Mouse (Mus musculus): ENCODE measurements around the gene Gm10570.

Gene Gm10570

DNA sequence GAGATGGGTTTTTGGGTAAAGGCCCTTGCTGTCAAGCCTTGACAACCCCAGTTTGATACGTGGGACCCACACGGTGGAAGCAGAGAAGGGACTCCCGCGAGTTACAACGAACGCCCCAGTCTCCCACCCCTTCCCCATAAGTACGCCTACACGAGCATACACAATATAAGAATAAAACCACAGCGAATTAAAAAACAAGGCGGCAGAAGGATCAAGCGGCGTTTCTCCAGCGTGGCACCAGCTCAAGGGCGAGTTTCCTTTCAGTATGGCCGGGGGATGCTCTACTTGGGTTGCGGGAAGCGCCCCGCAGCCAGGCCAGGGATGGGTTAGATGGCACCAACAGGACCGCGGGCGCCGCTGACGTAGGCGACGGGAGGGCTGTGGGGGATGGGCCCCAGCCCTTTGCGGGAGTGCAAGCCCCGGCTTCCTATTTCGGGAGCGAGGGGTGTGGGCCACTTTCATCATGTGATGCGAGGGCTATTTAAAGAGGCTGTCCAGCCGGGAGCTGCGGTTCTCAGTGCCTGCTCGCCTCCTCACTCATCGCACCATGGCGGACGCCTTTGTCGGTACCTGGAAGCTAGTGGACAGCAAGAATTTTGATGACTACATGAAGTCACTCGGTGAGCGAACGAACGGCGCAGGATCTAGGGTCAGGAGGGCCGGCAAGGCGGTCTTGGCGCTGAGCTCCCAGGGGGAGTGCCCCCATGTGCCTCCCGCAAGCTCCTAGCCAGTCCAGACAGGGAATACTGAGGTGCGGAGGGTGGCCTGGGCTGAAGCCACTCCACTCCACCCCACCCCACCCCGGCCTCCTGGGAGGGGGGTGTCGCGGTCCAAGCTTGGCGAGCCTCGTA lies at the start of gene Gm10570, which contains the start of gene Fabp3:
Gm10570 (minus strand) TSS at position 444 of the 851 bp plus-strand sequence.
Fabp3 (plus strand) TSS at position 365 of the 851 bp plus-strand sequence.
- peak; percentile 58 for ATAC-seq (ENCODE audit: low TSS enrichment)

GRCm38 (mm10) chr4:130357946-130358345 lies 49.5 kb upstream of the Gm10570 start:
- no peak for ATAC-seq (ENCODE audit: low TSS enrichment)

GRCm38 (mm10) chr4:130352588-130352987 lies 44.1 kb upstream of the Gm10570 start:
- ATAC-seq (ENCODE audit: low TSS enrichment), result no peak

DNA sequence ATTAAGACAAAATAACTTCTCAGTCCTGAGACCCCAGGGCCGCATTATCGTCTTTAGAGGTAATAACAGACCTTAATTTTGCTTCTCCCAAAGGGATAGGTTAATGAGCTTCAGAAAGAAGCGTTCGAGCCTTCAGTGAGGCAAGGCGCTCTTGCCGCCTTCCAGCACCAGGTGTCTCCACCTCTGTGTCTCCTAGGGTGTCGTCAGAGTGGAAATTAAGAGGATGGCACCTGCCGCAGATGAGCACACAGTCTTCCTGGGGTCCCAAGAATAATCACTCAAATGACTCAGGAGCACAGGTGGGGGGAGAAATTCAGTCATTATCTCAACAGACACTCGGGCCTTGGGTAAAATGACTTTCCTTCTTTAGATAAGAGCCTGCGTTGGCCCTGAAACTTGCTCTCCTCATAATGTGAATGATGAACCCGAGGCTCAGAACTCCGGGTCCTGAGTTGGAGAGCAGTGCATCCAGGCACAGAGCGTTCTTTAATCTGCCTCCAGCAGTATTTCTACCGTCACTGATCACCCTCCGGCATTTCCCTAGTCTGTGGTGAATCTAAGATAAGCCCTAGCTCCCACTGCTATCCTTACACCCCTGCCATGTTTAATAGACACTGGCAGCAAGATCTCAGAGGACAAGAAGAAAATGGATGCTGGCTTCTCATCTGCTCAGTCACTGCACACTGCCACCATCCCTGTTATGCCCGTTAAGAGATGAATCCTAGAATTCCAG lies 42.4 kb upstream of the Gm10570 start:
- ATAC-seq (ENCODE audit: low TSS enrichment), result no peak

- ATAC-seq (ENCODE audit: low TSS enrichment), result no peak
Observed at GRCm38 (mm10) chr4:130349666-130350065, 41.2 kb upstream of the Gm10570 start.

DNA sequence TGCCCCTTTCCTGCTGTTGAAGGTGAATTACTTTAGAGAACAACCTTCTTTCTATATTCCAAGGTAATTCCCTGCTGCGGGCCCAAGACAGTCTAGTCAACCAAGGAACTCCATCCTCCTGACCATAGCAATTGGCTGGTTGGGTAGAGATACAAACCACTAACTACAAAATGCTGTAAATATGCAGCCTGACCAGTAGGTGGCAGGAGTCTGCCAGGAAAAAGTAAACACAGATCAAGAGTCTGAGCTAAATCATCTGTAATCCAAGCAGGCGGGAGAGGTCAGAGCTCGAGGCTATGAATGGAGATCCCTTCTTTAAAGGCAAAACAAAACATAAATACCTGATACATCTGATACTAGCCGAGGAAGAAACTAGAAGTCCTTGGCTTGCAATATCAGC lies 33.2 kb upstream of the Gm10570 start:
- ATAC-seq (ENCODE audit: low TSS enrichment), result peak; percentile 64; the same call in 1 of the 2 replicates

- ATAC-seq (ENCODE audit: low TSS enrichment), result no peak
Observed at GRCm38 (mm10) chr4:130335867-130336266, 27.4 kb upstream of the Gm10570 start.

DNA sequence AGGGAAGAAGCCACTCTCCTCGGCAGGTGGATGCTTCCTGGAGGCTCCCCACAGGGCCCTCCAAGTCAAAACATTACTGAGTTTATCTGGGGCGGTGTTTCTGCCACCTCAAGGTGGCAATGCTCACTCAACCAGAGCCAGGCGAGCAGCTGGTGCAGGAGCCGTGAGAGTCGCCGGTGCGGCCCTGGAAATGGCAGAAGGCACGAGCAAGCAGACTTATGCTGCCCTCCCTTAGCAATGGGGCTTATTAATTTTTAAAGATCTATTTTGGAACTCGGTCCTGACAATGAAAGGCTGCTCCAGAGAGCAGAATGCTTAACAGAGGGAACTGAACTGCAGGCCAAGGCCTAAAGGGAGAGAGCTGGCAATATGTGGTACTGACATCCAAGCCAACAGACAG lies 18.9 kb upstream of the Gm10570 start:
- ATAC-seq (ENCODE audit: low TSS enrichment), result no peak

GRCm38 (mm10) chr4:130325446-130325845 lies 17.0 kb upstream of the Gm10570 start:
- ATAC-seq (ENCODE audit: low TSS enrichment), result no peak

DNA sequence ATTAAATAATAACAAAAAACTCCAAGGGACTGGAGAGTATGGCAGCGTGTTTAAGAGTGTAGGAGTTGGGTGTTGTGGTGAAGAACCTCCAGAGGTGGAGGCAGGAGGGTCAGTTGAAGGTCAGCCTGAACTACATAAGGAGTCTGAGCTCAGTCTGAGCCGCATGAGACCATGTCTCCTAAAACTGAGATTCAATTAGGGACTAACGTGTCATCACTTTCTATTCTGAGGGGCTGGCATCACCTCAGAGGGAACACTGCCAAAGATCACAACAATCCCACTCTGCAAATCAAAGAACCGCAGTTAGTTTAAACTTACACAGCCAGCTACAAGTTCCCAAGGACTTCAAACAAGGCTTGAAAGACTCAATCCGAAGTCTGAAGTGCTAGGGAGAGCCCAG lies 15.1 kb upstream of the Gm10570 start:
- ATAC-seq (ENCODE audit: low TSS enrichment), result no peak

DNA sequence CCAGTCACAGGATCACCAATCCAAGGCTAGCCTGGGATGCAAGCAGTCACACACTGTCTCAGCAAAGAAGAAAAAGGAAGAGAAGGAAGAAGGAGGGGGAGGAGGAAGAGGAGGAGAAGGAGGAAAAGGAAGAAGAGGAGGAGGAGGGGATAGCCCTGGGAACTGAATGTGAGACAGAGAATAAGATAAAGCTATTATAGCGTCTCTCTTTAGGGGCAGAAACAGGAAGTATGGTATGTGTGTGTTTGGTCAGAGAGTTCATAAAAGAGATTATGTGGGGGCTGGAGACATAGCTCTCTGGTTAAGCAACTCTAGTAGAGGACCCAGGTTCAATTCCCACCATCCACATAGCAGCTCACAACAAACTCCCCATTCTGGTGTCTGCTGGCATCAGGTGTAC lies 14.7 kb upstream of the Gm10570 start:
- no peak for ATAC-seq (ENCODE audit: low TSS enrichment)

GRCm38 (mm10) chr4:130322567-130322966 lies 14.1 kb upstream of the Gm10570 start:
- ATAC-seq (ENCODE audit: low TSS enrichment), result no peak

DNA sequence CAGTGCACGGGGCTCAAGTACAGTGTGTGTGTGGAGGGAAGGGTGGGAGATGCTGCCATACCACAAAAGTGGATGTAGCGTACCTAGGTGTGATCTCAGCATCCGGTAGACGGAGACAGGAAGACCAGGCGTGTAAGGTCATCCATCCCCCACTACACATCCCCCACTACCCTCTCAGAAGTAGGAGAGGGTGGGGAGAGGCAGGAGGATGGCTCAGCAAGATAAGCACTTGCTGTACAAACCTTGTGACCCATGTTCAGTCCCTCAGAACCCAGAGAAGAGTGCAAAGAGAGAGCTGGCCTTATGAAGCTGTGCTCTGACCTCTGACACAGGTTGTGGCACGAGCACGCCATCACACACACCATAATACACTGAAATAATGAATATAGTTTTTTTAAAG lies 13.2 kb upstream of the Gm10570 start:
- no peak for ATAC-seq (ENCODE audit: low TSS enrichment)

GRCm38 (mm10) chr4:130319564-130319963 lies 11.1 kb upstream of the Gm10570 start:
- no peak for ATAC-seq (ENCODE audit: low TSS enrichment)

- ATAC-seq (ENCODE audit: low TSS enrichment), result no peak
Observed at GRCm38 (mm10) chr4:130318122-130318521, 9.6 kb upstream of the Gm10570 start.

DNA sequence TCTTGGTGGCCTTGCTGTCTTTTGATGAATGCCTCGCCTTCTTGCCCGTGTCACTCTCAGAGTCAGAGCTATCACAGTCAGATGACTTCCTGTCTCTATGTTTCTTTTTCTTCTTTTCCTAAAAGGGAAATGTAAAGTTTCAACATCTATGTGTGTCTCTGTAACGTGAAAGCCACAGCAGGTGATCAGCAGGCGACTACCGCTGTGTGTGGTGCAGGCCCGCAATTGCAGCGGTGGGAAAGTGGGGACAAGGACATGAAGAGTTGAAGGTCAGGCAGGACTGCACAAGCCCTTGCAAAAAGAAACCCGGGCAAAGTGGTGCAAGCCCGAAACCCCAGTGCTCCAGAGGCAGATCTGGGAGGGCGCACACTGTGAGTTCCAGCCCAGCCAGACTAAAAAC lies 8.2 kb upstream of the Gm10570 start:
- ATAC-seq (ENCODE audit: low TSS enrichment), result no peak

GRCm38 (mm10) chr4:130315771-130316527 lies 7.5 kb upstream of the Gm10570 start:
- no peak for ATAC-seq (ENCODE audit: low TSS enrichment)

GRCm38 (mm10) chr4:130313552-130313951 lies 5.1 kb upstream of the Gm10570 start:
- no peak for ATAC-seq (ENCODE audit: low TSS enrichment)

DNA sequence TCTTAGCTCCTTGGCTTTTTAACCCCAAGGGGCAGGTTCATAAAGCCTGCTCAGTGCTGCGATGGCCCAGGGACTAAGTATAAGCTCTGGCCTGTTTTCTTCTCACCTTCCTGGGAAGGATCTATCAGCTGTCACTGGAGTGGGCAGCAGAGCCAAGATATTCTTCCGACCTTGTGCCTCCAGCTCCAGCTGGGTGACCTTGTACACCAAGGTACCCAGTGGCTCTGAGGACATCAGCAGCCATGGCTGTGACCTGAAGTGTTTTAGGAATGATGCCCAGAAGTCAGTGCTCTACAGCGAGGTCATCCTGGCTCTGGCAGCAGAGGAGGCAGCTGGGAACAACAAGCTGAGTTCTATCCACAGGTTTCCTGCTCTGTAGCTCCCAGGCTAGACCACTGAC lies 4.1 kb upstream of the Gm10570 start:
- ATAC-seq (ENCODE audit: low TSS enrichment), result no peak

- peak; percentile 9; the same call in 1 of the 2 replicates for ATAC-seq (ENCODE audit: low TSS enrichment)
Observed at GRCm38 (mm10) chr4:130309254-130309653, 780 bp upstream of the Gm10570 start.

DNA sequence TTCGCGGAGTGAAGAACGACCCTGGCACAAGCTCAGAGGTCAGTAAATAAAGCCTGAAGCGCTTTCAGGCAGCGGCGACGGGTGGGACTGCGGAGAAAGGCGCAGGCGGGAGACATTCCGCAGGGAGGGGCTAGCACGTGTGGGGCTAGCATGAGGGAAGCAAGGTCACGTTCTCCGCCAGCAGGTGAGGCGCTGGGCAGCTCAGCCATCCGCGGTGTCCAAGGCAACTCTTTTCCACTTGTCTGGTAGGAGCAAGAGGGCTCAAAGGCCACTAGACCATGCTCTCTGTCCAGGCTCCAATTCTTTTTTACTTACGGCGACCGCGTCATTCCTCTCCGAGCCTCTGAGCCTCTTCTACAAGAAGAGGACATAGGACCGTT lies 633 bp downstream of the Gm10570 start:
- peak; percentile 22 for ATAC-seq (ENCODE audit: low TSS enrichment)
